Mouse (Mus musculus) liver, adult 2 months (tissue): ENCODE data around the gene Pmm1. TPM values are rescaled to one million over a fixed set of nuclear protein-coding genes. Genes with fewer than 3 reads are reported as not detected.

ENCODE experiments used
- DNase-seq: peaks from one replicate; pipeline ENCODE4 v3.0.0-alpha.2; 2011; ENCODE audit warnings: low read depth, low spot score; ENCODE audit errors: extremely low read depth
- H3K27ac ChIP-seq: fragments of 200-500 bp; replicated peaks from 2 replicates; pipeline ENCODE4 v1.5.1; 2012; ENCODE audit warnings: low read depth, mild to moderate bottlenecking, control low read depth, inconsistent platforms, low read length; ENCODE audit not compliant: insufficient read depth
- H3K27me3 ChIP-seq: fragments of 200-500 bp; 2 replicates; pipeline ENCODE4 v1.6.1; 2012; ENCODE audit warnings: mild to moderate bottlenecking, moderate library complexity, low read length, inconsistent platforms; ENCODE audit not compliant: control insufficient read depth, insufficient read depth
- H3K36me3 ChIP-seq: fragments of 200-500 bp; 2 replicates; pipeline ENCODE4 v1.6.1; 2012; ENCODE audit warnings: low read length, inconsistent platforms; ENCODE audit not compliant: control insufficient read depth, insufficient read depth
- H3K4me1 ChIP-seq: fragments of 200-500 bp; 2 replicates; pipeline ENCODE4 v1.6.1; 2011; ENCODE audit warnings: low read length; ENCODE audit not compliant: control insufficient read depth, insufficient read depth
- H3K4me3 ChIP-seq: fragments of 200-500 bp; 2 replicates; pipeline ENCODE4 v1.5.1; 2011; ENCODE audit warnings: low read depth, mild to moderate bottlenecking, control low read depth, low read length, moderate library complexity; ENCODE audit not compliant: insufficient read depth
- H3K79me2 ChIP-seq: fragments of 200-500 bp; 2 replicates; pipeline ENCODE4 v1.6.1; 2012; ENCODE audit warnings: inconsistent platforms, mild to moderate bottlenecking, low read length, moderate library complexity; ENCODE audit not compliant: control insufficient read depth, insufficient read depth
- H3K9ac ChIP-seq: fragments of 200-500 bp; 2 replicates; pipeline ENCODE4 v1.6.1; 2012; ENCODE audit warnings: low read depth, mild to moderate bottlenecking, control low read depth, inconsistent platforms, low read length
- CTCF ChIP-seq: fragments of 200-500 bp; IDR thresholded peaks from 2 replicates; pipeline ENCODE4 v1.5.1; 2011; ENCODE audit warnings: low read depth, low read length, control low read depth
- POLR2A ChIP-seq: fragments of 200-500 bp; IDR thresholded peaks from 2 replicates; pipeline ENCODE4 v1.6.1; 2011; ENCODE audit warnings: low read length, control low read depth; ENCODE audit not compliant: insufficient read depth; ENCODE audit errors: extremely low read depth
- WGBS: fragments of 180-500 bp; shearing (Covaris S2); methylation state at CpG from one replicate; pipeline ENCODE4 v1.1.7; 2018; 5-methylcytosine and 5-hydroxymethylcytosine counted together
- polyA plus RNA-seq: library from polyadenylated mRNA; depleted of rRNA; stranded (reverse); fragments of >200 nt; gene quantifications from 2 replicates; pipeline ENCODE4 v1.2.3, GENCODE M21; 2012; rRNA removed
- total RNA-seq: library from RNA; depleted of rRNA; stranded (reverse); fragments of >200 nt; gene quantifications from 2 replicates; pipeline ENCODE4 v1.2.3, GENCODE M21; 2014; rRNA removed

Pmm1 gene
- total RNA-seq (3.6 and 3.7 TPM in 2 replicates), polyA plus RNA-seq (4.9 and 6.8 TPM in 2 replicates)

DNA sequence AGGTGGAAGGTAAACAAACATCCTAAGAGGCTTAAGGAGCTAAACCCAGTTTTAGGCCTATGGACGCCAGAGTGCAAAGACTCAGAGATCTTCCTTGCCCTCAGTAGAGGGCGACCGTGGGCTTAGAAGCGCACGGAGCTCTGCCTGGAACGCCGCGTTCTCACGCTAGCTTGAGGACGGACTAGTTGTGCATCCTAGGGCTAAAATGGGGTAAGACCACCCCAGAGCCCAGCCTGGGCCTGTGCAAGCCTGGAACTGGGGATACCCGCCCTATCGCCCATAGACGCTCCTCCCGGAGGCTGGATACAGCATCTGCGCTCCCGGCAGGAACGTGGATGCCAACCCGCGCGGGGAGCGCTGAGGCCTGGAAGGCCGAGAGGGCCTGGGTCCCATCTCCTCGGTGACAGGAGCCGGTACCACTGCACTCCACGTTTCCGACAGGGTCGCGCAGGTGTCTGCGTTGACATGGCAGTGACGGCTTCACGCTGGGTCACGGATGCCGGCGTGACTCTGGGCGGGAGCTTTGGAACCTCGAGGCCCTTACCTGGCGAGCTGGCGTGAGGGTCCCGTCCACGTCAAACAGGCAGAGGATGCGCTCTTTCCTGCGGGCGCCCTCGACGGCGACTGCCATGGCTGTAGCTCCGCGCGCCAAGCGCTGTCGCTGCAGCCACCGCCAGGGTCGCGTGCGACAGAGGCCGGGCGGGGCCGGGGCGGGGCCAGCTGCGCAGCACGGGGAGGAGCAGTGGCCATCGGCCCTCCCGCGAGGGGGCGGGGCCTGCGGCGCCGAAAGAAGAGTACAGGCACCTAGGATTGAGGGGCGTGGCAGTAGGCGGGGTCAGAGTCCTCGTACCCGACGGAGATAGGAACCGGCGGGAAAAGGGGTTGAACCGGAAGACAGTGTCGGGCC is at the start of gene Pmm1:
Gene Pmm1 (minus strand): TSS at position 760 of the 907 bp plus-strand sequence.
- Histone ChIP-seq H3K9ac (peak within 1 kb of the TSS; percentile 60), H3K79me2 (no peaks in the 10 kb centered on the region), H3K27ac (no peak within 1 kb of the TSS), H3K4me3 (peak within 1 kb of the TSS; percentile 64), H3K36me3 (no peaks in the 10 kb centered on the region), H3K27me3 (no peaks in the 10 kb centered on the region), H3K4me1 (peaks cover 6% of the 10 kb centered on the region; the same call in 1 of the 2 replicates)
- peak; percentile 87 for TF ChIP-seq CTCF
- TF ChIP-seq POLR2A: no peak
- 1% methylated on average over 76 of the region's 77 CpGs for WGBS
- DNase-seq: peak; percentile 87

DNA sequence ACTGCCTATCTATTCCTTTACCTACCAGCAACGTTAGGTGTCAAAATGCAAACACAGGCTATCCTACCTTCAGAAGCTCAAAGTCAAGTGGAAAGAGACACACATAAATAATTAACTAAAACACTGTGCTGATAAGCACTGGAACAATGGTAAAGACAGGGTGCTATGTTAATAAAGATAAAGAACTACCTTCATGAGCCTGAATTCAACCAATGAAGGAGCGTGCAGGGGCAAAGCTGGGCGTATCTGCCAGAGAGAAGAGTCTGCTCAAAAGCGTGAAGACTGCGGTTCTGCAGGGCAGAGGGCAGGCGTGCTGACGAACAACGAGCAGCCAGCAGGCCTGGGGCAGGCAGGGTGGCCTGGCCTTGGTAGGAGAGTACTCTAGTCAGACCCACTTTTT is 43.5 kb upstream of the Pmm1 start:
- H3K36me3 ChIP-seq: peaks cover 25% of the 10 kb centered on the region
- no peaks in the 10 kb centered on the region for H3K4me1 ChIP-seq
- peaks cover 4% of the 10 kb centered on the region; the same call in 1 of the 2 replicates for H3K79me2 ChIP-seq
- WGBS: 76% methylated on average over 8 of the region's 8 CpGs
- H3K4me3 ChIP-seq: no peak overlapping the region
- H3K27ac ChIP-seq: no peak overlapping the region
- DNase-seq: no peak
- TF ChIP-seq CTCF: no peak
- TF ChIP-seq POLR2A: no peak
- H3K27me3 ChIP-seq: no peaks in the 10 kb centered on the region
- H3K9ac ChIP-seq: no peak overlapping the region

DNA sequence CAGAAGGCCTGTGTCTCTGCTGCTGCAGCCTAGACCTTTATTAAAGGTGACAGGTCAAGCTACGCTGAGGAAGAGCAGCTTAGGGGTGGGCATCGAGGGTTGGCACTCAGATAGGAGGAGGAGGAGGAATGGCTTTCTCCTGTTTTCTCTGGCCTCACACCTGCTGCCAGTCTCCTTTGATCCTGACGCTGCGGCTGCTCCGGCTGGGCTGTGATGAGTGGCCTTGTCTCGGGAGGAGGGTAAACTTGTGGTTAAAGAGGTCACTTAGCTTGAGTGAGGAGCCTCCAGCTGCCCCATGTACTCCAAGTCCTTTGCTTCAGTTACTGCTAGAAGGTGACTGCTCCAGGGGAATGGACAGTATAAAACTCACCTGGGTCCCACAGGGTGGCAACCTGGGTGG is 33.3 kb upstream of the Pmm1 start:
- Histone ChIP-seq H3K4me1 (peaks cover 4% of the 10 kb centered on the region; the same call in 1 of the 2 replicates), H3K27me3 (no peaks in the 10 kb centered on the region), H3K27ac (no peak overlapping the region), H3K4me3 (no peak overlapping the region), H3K36me3 (peaks cover 38% of the 10 kb centered on the region), H3K9ac (no peak overlapping the region), H3K79me2 (no peaks in the 10 kb centered on the region)
- DNase-seq: no peak
- WGBS: 94% methylated on average over 6 of the region's 6 CpGs
- TF ChIP-seq CTCF (no peak), POLR2A (no peak)

DNA sequence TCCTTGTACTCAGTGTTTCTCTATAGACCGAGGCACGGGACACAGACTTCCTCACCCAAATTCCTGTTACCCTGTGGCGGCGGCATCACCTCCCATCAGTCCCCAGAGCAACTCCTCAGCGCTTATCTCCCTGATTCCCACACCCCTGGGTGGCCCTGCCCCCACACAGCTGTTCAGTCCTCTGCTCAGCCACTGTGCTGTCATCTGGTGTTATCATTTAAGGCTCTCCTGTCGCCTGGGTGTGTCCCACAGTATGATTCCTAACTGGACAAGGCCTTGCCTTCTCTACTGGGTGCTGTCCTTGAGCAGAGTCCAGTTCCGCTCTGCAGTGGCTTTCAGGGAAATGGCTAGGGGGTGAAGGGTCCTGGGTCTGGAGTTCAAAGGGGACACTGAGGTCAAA is 29.8 kb upstream of the Pmm1 start:
- peak; percentile 30 for DNase-seq
- H3K4me3 ChIP-seq: no peak overlapping the region
- WGBS: 66% methylated on average over 7 of the region's 7 CpGs
- peaks cover 12% of the 10 kb centered on the region for H3K36me3 ChIP-seq
- no peaks in the 10 kb centered on the region for H3K79me2 ChIP-seq
- peaks cover 4% of the 10 kb centered on the region; the same call in 1 of the 2 replicates for H3K4me1 ChIP-seq
- no peak overlapping the region for H3K27ac ChIP-seq
- TF ChIP-seq CTCF (no peak), POLR2A (no peak)
- H3K9ac ChIP-seq: no peak overlapping the region
- H3K27me3 ChIP-seq: no peaks in the 10 kb centered on the region

DNA sequence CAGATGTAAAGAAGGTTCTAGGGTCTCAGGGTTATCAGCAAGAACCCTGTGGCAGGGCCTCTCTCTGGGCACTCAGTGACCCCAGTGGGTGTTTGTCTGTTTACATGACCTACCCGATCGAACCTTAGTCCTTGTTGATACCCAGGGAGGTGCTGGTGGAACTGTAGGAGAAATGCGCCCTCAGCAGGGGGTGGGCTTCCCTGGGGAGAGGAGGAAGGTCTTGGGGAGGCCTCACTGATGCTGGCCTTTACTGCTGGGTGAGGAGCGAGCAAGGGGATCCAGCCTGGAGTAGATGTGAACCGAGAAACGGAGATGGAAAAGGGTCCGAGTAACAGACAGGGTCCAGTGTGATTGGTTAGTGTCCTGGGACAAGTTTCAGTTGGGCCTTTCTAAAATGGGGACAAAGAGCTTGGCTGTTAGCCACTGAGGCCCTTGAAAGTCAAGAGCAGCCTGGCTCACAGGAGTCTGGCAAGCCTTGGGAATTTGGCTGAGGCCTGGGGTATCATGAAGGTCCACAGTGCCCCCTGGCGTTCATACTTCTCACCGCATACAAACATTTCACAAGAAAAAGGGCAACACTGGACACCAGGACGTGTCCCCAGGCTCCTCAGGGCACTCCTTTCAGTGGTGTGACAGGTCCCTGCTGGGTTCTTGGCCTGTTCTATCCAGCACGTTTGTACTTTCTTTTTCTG is 28.8 kb upstream of the Pmm1 start:
- Histone ChIP-seq H3K4me3 (no peak overlapping the region), H3K4me1 (peaks cover 4% of the 10 kb centered on the region; the same call in 1 of the 2 replicates), H3K27me3 (no peaks in the 10 kb centered on the region), H3K9ac (no peak overlapping the region), H3K79me2 (no peaks in the 10 kb centered on the region), H3K27ac (no peak overlapping the region), H3K36me3 (peaks cover 9% of the 10 kb centered on the region)
- DNase-seq: peak; percentile 84
- TF ChIP-seq CTCF: peak; percentile 89
- no peak for TF ChIP-seq POLR2A
- WGBS: 29% methylated on average over 11 of the region's 11 CpGs

DNA sequence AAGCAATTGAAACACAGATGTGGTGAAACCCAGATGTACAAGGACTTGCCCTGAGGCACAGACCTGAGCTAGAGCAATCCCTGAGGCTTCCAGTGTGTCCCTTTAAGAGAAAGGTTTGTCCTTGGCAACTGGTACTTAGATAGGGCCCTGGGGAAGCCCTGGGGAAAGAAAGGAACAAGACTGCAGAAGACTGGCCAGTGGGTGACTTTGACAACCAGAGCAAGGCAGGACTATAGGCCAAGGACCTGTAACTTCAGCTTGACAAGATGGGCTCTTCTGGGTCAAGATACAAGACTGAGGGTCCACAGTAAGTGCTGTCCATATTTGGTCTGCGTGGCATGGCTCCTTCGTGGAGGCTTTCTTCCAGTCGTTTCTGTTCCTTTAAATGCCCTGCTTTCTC is 26.9 kb upstream of the Pmm1 start, which contains the start of gene Xrcc6:
Gene Xrcc6 (plus strand): TSS at position 190 of the 400 bp plus-strand sequence.
- Histone ChIP-seq H3K79me2 (no peaks in the 10 kb centered on the region), H3K27me3 (no peaks in the 10 kb centered on the region), H3K4me3 (no peak within 1 kb of the TSS), H3K4me1 (peaks cover 4% of the 10 kb centered on the region; the same call in 1 of the 2 replicates), H3K9ac (no peak within 1 kb of the TSS), H3K27ac (no peak within 1 kb of the TSS), H3K36me3 (no peaks in the 10 kb centered on the region)
- TF ChIP-seq POLR2A (no peak), CTCF (no peak)
- DNase-seq: no peak
- 83% methylated on average over 3 of the region's 3 CpGs for WGBS
